Mouse (Mus musculus) MEL (cell line): ENCODE results near the gene Atp13a3. TPM values are rescaled to one million over a fixed set of nuclear protein-coding genes. Genes with fewer than 3 reads are reported as not detected.
A peak's percentile ranks its signal among the peaks of the same experiment; 100 is the strongest.

Experiments used
- DNase-seq: peaks from one replicate; pipeline ENCODE4 v3.0.0; 2011; ENCODE audit warnings: low read depth, low spot score
- H3K27ac ChIP-seq: 2 replicates; pipeline ENCODE4 v1.5.1; 2012; ENCODE audit warnings: low read depth, mild to moderate bottlenecking, control low read depth, low read length, moderate library complexity; ENCODE audit not compliant: control insufficient read depth
- H3K27me3 ChIP-seq, 2 experiments: fragments of 150-350 bp in 1 of 2; sonication (generic) in 1 of 2; 2 replicates each; pipeline ENCODE4 v1.6.1; 2012; ENCODE audit warnings: low read length in 2 of 2, mild to moderate bottlenecking in 2 of 2, improper control_type of control experiment in 1 of 2, moderate library complexity in 1 of 2; ENCODE audit not compliant: insufficient read depth in 2 of 2, control insufficient read depth in 1 of 2
- H3K36me3 ChIP-seq, 2 experiments: 2 replicates each; pipeline ENCODE4 v1.6.1; 2012 to 2014; ENCODE audit warnings: low read length in 2 of 2, improper control_type of control experiment in 1 of 2, inconsistent platforms in 1 of 2, mild to moderate bottlenecking in 1 of 2; ENCODE audit not compliant: insufficient read depth in 2 of 2, control insufficient read depth in 1 of 2
- H3K4me1 ChIP-seq, 2 experiments: fragments of 150-350 bp in 1 of 2; sonication (generic) in 1 of 2; 2 replicates each; pipeline ENCODE4 v1.6.1; 2012; ENCODE audit warnings: low read length in 2 of 2, improper control_type of control experiment in 1 of 2, mild to moderate bottlenecking in 1 of 2; ENCODE audit not compliant: insufficient read depth in 2 of 2, control insufficient read depth in 1 of 2
- H3K4me3 ChIP-seq, 2 experiments: fragments of 150-350 bp in 1 of 2; sonication (generic) in 1 of 2; 2 replicates each; pipeline ENCODE4 v1.5.1; 2012; ENCODE audit warnings: low read depth in 2 of 2, low read length in 2 of 2, mild to moderate bottlenecking in 2 of 2, moderate library complexity in 2 of 2, control low read depth in 1 of 2, improper control_type of control experiment in 1 of 2; ENCODE audit not compliant: control insufficient read depth in 1 of 2, insufficient read depth in 1 of 2
- H3K79me2 ChIP-seq: 2 replicates; pipeline ENCODE4 v1.6.1; 2012; ENCODE audit warnings: mild to moderate bottlenecking, low read length, moderate library complexity; ENCODE audit not compliant: control insufficient read depth, poor library complexity, insufficient read depth
- H3K9ac ChIP-seq: 2 replicates; pipeline ENCODE4 v1.6.1; 2012; ENCODE audit warnings: low read depth, mild to moderate bottlenecking, control low read depth, low read length, moderate library complexity; ENCODE audit not compliant: control insufficient read depth, poor library complexity, severe bottlenecking
- H3K9me3 ChIP-seq: fragments of 150-350 bp; sonication (generic); replicated peaks from 2 replicates; pipeline ENCODE4 v1.6.1; 2012; ENCODE audit warnings: mild to moderate bottlenecking, low read length, improper control_type of control experiment, moderate library complexity; ENCODE audit not compliant: insufficient read depth
- ELF1 ChIP-seq: IDR thresholded peaks from 2 replicates; pipeline ENCODE4 v1.6.1; 2014; ENCODE audit warnings: low read depth, mild to moderate bottlenecking, inconsistent platforms, low read length, improper control_type of control experiment, moderate library complexity
- EP300 ChIP-seq, 2 experiments: IDR thresholded peaks; 2 replicates each; pipeline ENCODE4 v1.6.1; 2011; ENCODE audit warnings: improper control_type of control experiment in 2 of 2, low read length in 2 of 2, low read depth in 1 of 2, mild to moderate bottlenecking in 1 of 2
- ETS1 ChIP-seq: IDR thresholded peaks from 2 replicates; pipeline ENCODE4 v1.6.1; 2012; ENCODE audit warnings: low read depth, mild to moderate bottlenecking, inconsistent platforms, low read length, improper control_type of control experiment, moderate library complexity
- GABPA ChIP-seq: IDR thresholded peaks from 2 replicates; pipeline ENCODE4 v1.6.1; 2012; ENCODE audit warnings: low read depth, mild to moderate bottlenecking, inconsistent platforms, low read length, improper control_type of control experiment, moderate library complexity
- GATA1 ChIP-seq: IDR thresholded peaks from 2 replicates; pipeline ENCODE4 v1.6.1; 2011; ENCODE audit warnings: low read depth, low read length, improper control_type of control experiment
- JUND ChIP-seq: IDR thresholded peaks from 2 replicates; pipeline ENCODE4 v1.6.1; 2011; ENCODE audit warnings: low read depth, mild to moderate bottlenecking, improper control_type of control experiment, low read length
- KAT2A ChIP-seq: conservative IDR thresholded peaks from 2 replicates; pipeline ENCODE4 v1.6.1; 2012; ENCODE audit warnings: low read depth, low read length, improper control_type of control experiment, inconsistent platforms
- MAFK ChIP-seq: IDR thresholded peaks from 2 replicates; pipeline ENCODE4 v1.6.1; 2011; ENCODE audit warnings: low read depth, mild to moderate bottlenecking, low read length, improper control_type of control experiment, borderline replicate concordance
- POLR2AphosphoS5 ChIP-seq: IDR thresholded peaks from 2 replicates; pipeline ENCODE4 v1.6.1; 2012; ENCODE audit warnings: low read depth, borderline replicate concordance, mild to moderate bottlenecking, inconsistent platforms, low read length, moderate library complexity, mixed read lengths
- RAD21 ChIP-seq: IDR thresholded peaks from 2 replicates; pipeline ENCODE4 v1.6.1; 2011; ENCODE audit warnings: mild to moderate bottlenecking, low read depth, low read length, improper control_type of control experiment
- RCOR1 ChIP-seq: IDR thresholded peaks from 2 replicates; pipeline ENCODE4 v1.6.1; 2012; ENCODE audit warnings: low read depth, mild to moderate bottlenecking, inconsistent platforms, low read length, improper control_type of control experiment
- TCF12 ChIP-seq: IDR thresholded peaks from 2 replicates; pipeline ENCODE4 v1.6.1; 2014; ENCODE audit warnings: low read depth, mild to moderate bottlenecking, inconsistent platforms, low read length, improper control_type of control experiment, moderate library complexity
- USF1 ChIP-seq: IDR thresholded peaks from 2 replicates; pipeline ENCODE4 v1.6.1; 2014; ENCODE audit warnings: low read depth, mild to moderate bottlenecking, inconsistent platforms, low read length, improper control_type of control experiment, moderate library complexity
- ZKSCAN1 ChIP-seq: IDR thresholded peaks from 2 replicates; pipeline ENCODE4 v1.6.1; 2012; ENCODE audit warnings: low read depth, mild to moderate bottlenecking, inconsistent platforms, low read length, improper control_type of control experiment, moderate library complexity
- polyA plus RNA-seq, 2 experiments: library from polyadenylated mRNA; stranded (reverse) in 1 of 2; unstranded in 1 of 2; fragments of >175 nt in 1 of 2; fragments of >200 nt in 1 of 2; gene quantifications; 2 replicates each; pipeline versions ENCODE4 v1.2.1 to v1.2.4; 2012; ENCODE audit warnings: low replicate concordance in 2 of 2, low read depth in 1 of 2; ENCODE audit not compliant: insufficient read length in 2 of 2, insufficient read depth in 1 of 2, missing spikeins in 1 of 2
- total RNA-seq: library from RNA; depleted of rRNA; stranded (reverse); fragments of 300-350 nt; gene quantifications from 2 replicates; pipeline ENCODE4 v1.2.3, GENCODE M21; 2012

The Atp13a3 gene
- total and polyA plus RNA-seq, 3 experiments, result 93.3 to 120 (median 117) TPM

DNA sequence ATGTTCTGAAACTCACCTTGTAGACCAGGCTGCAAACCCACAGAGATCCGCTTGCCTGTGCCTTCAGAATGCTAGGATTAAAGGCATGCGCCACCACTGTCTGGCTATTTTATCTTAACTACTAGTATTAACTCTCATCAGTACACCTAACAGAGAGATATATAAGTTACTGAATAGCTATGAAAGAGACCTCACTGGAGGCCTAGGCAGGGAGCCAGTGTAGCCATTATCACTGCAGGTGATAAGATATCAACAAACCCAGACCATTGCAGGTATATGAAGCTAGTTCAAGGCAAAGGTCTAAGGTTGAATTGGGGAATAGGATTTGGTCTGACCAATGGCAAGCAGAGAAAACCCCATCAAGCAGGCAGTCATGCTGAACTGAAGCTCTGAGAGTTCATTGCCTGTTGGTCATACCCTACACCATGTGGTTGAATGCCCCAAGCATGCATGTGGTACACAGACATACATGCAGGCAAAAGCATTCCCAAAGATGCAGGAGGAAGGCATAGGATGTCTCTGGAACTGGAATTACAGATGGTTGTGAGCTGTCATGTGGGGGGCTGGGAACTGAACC lies 24.8 kb upstream of the Atp13a3 start:
- H3K27me3 ChIP-seq, result no peaks in the 10 kb centered on the region
- H3K27ac ChIP-seq, result peak overlapping the region; percentile 54; the same call in 1 of the 2 replicates
- H3K36me3 ChIP-seq, result peaks cover 0 to 36% of the 10 kb centered on the region in 2 experiments; a peak in 2 of 4 replicates
- TF ChIP-seq EP300 (IDR thresholded peaks at IDR 0.05; ENCODE audit: low read depth in 1 of 2, low read length in 2 of 2) (peak in 1 of 2 experiments; percentile 33; a peak in 1 of 4 replicates), GATA1 (peak; percentile 70), ZKSCAN1 (no peak)
- H3K4me1 ChIP-seq, result peaks cover 36 to 42% of the 10 kb centered on the region in 2 experiments
- no peaks in the 10 kb centered on the region for H3K9me3 ChIP-seq
- DNase-seq, result no peak
- H3K4me3 ChIP-seq, result no peak overlapping the region
- H3K9ac ChIP-seq, result no peak overlapping the region
- H3K79me2 ChIP-seq, result no peaks in the 10 kb centered on the region

DNA sequence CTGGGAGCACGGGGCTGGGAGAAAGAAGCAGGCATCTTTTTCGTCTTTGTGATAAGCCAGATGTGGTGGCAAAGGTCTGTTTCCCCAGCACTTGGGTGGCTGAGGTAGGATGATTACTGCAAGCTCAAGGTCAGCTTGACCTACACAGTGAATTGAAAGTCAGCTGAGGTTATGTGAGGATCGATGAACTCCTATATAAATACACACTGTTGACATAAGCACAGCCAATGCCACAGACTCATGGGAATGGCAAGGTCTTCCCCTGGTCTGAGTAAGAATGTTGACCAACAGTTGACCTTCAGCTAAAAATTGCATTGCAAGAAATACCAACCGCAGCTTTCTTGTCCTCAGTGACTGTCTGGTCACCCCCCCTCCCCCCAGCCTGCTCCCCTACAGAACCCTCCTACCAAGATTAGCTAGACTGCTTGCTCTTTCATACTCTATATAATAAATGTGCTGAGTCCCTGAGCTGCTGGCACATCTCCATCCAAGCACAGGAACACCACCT lies 23.0 kb upstream of the Atp13a3 start:
- H3K4me1 ChIP-seq, result peaks cover 34 to 38% of the 10 kb centered on the region in 2 experiments
- H3K9ac ChIP-seq, result no peak overlapping the region
- DNase-seq, result no peak
- no peak for TF ChIP-seq USF1
- no peak for TF ChIP-seq POLR2AphosphoS5
- no peak for TF ChIP-seq TCF12
- no peak for TF ChIP-seq KAT2A
- no peak for TF ChIP-seq MAFK
- no peak for TF ChIP-seq ELF1
- no peak for TF ChIP-seq GABPA
- TF ChIP-seq RCOR1, result no peak
- TF ChIP-seq RAD21, result no peak
- TF ChIP-seq JUND, result no peak
- TF ChIP-seq, all 39 proteins: peak for 0
- no peaks in the 10 kb centered on the region for H3K79me2 ChIP-seq
- no peak overlapping the region for H3K27ac ChIP-seq
- H3K9me3 ChIP-seq, result no peaks in the 10 kb centered on the region
- no peak overlapping the region for H3K4me3 ChIP-seq
- peaks cover 0 to 30% of the 10 kb centered on the region in 2 experiments; a peak in 2 of 4 replicates for H3K36me3 ChIP-seq
- H3K27me3 ChIP-seq, result no peaks in the 10 kb centered on the region

DNA sequence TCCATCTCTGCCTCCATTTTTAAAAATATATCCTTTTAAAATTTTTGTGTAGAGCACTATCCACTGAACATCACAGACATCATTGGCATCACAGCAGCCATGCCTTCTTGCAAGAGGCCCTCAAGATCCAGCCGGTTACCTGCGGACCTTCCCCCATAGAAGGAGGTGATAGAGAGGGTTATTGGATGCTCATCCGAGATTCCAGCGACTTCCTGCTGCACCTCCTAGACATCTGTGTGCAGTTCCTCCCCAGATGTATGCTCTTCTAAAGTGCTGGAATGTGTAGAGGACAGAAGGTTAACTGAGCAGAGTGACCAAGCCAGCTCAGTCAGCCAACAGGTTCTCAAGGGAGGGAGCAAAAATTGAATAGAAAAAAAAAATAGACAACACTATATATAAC lies 21.7 kb upstream of the Atp13a3 start:
- peaks cover 27 to 31% of the 10 kb centered on the region in 2 experiments for H3K4me1 ChIP-seq
- TF ChIP-seq USF1, result no peak
- TF ChIP-seq ETS1, result no peak

More for the DNA sequence above, 21.7 kb upstream of the Atp13a3 start:
- H3K9me3 ChIP-seq, result no peaks in the 10 kb centered on the region
- H3K79me2 ChIP-seq, result no peaks in the 10 kb centered on the region
- no peaks in the 10 kb centered on the region for H3K27me3 ChIP-seq
- no peak overlapping the region for H3K27ac ChIP-seq
- no peak overlapping the region for H3K9ac ChIP-seq
- no peak for DNase-seq
- no peak overlapping the region for H3K4me3 ChIP-seq
- peaks cover 0 to 27% of the 10 kb centered on the region in 2 experiments; a peak in 2 of 4 replicates for H3K36me3 ChIP-seq
